In the genomic region with DNA sequence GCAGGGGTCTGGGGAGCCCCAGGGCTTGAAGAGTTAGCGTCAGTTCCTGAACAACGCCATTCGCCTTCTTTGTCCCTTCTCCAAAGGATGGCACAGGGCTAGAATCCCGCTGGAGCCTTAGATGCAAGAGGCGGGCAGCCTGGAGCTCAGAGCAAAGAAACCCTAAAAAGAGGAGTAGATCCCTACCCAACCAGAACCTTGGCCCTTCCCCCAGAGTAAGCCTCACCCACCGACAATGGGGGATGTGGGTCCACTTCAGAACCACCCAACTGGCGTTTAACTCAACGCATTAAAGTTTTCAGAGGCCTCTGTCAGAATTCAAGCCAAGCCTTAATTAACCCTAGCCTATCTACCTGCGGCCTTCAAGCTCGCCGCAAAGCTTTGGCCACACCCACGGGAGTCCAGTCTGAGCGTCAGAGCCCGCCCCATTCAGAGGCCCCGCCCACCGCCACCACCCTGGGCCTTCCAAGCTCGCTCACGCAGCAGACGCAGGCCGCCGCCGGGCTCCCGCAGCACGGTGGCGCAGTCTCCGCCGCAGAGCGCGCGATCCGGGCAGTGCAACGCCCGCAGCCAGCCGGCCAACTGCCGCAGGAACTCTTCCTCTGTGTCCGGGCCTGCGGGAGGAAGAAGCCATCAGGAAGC, we compare ENCODE assay signal across 8 mouse cellular contexts. TPM values are rescaled to one million over a fixed set of nuclear protein-coding genes. Genes with fewer than 3 reads are reported as not detected.
DNase-seq lines count a peak whose midpoint lies in the region; ATAC-seq and TF ChIP-seq lines count a peak whose summit lies in the region.

No protein-coding gene starts in this region.

- WGBS in forebrain, embryonic 15.5 days = 7% methylated on average over 37 of the region's 37 CpGs
- 7% methylated on average over 37 of the region's 37 CpGs for WGBS in olfactory bulb, adult 2 months

- peak overlapping the region; percentile 55 for H3K9ac ChIP-seq in forebrain, embryonic 15.5 days (replicated peaks)

- peaks cover 6% of the 10 kb centered on the region for H3K9me3 ChIP-seq in G1E (replicated peaks)
- no peaks in the 10 kb centered on the region for H3K9me3 ChIP-seq in forebrain, embryonic 15.5 days

- peaks cover 29% of the 10 kb centered on the region for H3K36me3 ChIP-seq in G1E (replicated peaks)
- H3K36me3 ChIP-seq in forebrain, embryonic 15.5 days = no peaks in the 10 kb centered on the region

- TF ChIP-seq POLR2A in olfactory bulb, adult 2 months (IDR thresholded peaks at IDR 0.05; ENCODE audit: insufficient read depth, low read depth, low read length) = peak; percentile 65

- peaks cover 25% of the 10 kb centered on the region for H3K4me1 ChIP-seq in G1E (ENCODE audit: insufficient read depth, low read depth, low read length)
- 0 out of 2 replicates have a peak, but pooled peaks cover 7% of the 10 kb centered on the region for H3K4me1 ChIP-seq in forebrain, embryonic 15.5 days
- peaks cover 17% of the 10 kb centered on the region for H3K4me1 ChIP-seq in olfactory bulb, adult 2 months (ENCODE audit: control insufficient read depth, insufficient read depth, low read length)

- H3K27me3 ChIP-seq in G1E (ENCODE audit: insufficient read depth, low read length) = peaks cover 28% of the 10 kb centered on the region
- H3K27me3 ChIP-seq in forebrain, embryonic 15.5 days = peaks cover 8% of the 10 kb centered on the region; the same call in 1 of the 2 replicates

- H3K4me2 ChIP-seq in forebrain, embryonic 15.5 days (replicated peaks) = peak overlapping the region; percentile 80

- H3K4me3 ChIP-seq in G1E (ENCODE audit: low read depth, low read length) = peak overlapping the region; percentile 97
- H3K4me3 ChIP-seq in forebrain, embryonic 15.5 days = peak overlapping the region; percentile 54
- H3K4me3 ChIP-seq in olfactory bulb, adult 2 months (ENCODE audit: insufficient read depth, low read depth, low read length) = peak overlapping the region; percentile 83

- TF ChIP-seq CTCF in G1E (IDR thresholded peaks at IDR 0.05; ENCODE audit: low read depth, low read length) = no peak
- no peak for TF ChIP-seq CTCF in olfactory bulb, adult 2 months (IDR thresholded peaks at IDR 0.05; ENCODE audit: insufficient read depth, low read depth, low read length)

- ATAC-seq in G1E (ENCODE audit: extremely low read depth, insufficient number of reproducible peaks, low FRiP score, poor library complexity, severe bottlenecking) = peak; percentile 36
- ATAC-seq in forebrain, embryonic 15.5 days (replicated peaks) = peak; percentile 93

- H3K27ac ChIP-seq in forebrain, embryonic 15.5 days (replicated peaks) = peak overlapping the region; percentile 84
- peak overlapping the region; percentile 63 for H3K27ac ChIP-seq in olfactory bulb, adult 2 months (ENCODE audit: insufficient read depth, low read depth, low read length)

- intact Hi-C loops in heart, postnatal 25 days (cut with DNase I) = no loop called here

- DNase-seq in G1E (ENCODE audit: low spot score) = peak; percentile 97
- peak; percentile 93 for DNase-seq in cerebellum, adult 11-12 months
- DNase-seq in heart, postnatal 25 days (ENCODE audit: low spot score) = peak; percentile 75
- DNase-seq in layer of hippocampus, adult 18-20 months (ENCODE audit: low spot score in 2 of 2) = peak; percentile 87 to 94
- peak; percentile 89 to 92 for DNase-seq in lung, adult 18-20 months
- peak; percentile 74 to 79 for DNase-seq in thymus, adult 18-20 months

RNA-seq across cellular contexts. Expression of gene Fam98c, which starts 0.7 kb away (rescaled TPM):
- total RNA-seq in G1E (2014; fragmentation: Nextera tagmentation) (29.6 and 33.9 TPM in 2 replicates), G1E (2017) (21.9 and 26.0 TPM in 2 replicates)
- polyA plus RNA-seq in G1E (2012) = 70.4 and 73.8 TPM in 2 replicates
- 20.5 and 21.3 TPM in 2 replicates for polyA plus RNA-seq in forebrain, embryonic 15.5 days (2015; fragmentation: Nextera tagmentation; extraction: Ambion mirVana)
- 10 to 100 TPM; 11.2 to 11.4 TPM for total RNA-seq in heart, postnatal 25 days (2021)
- total RNA-seq in layer of hippocampus, adult 18-20 months (2021) = 10 to 100 TPM; 30.9 to 32.2 TPM
- not detected in 2 replicates for polyA plus RNA-seq in olfactory bulb, adult 2 months (2012; ENCODE audit: insufficient read depth, insufficient read length, low replicate concordance, missing spikeins)

RNA-seq across cellular contexts. Expression of gene Ggn, which starts 14.7 kb away (rescaled TPM):
- not detected in 2 replicates for total RNA-seq in G1E (2014; fragmentation: Nextera tagmentation)
- 0.22 TPM in 1 of 2 replicates, not detected in the other for total RNA-seq in G1E (2017)
- 0.21 and 0.36 TPM in 2 replicates for polyA plus RNA-seq in G1E (2012)
- 0.18 TPM in 2 replicates for polyA plus RNA-seq in forebrain, embryonic 15.5 days (2015; fragmentation: Nextera tagmentation; extraction: Ambion mirVana)
- total RNA-seq in heart, postnatal 25 days (2021) = under 1 TPM; 0.39 to 0.45 TPM
- total RNA-seq in layer of hippocampus, adult 18-20 months (2021) = 1 to 10 TPM in 1 of 2 experiments, under 1 TPM in 1; 0.82 to 1.2 TPM
- polyA plus RNA-seq in olfactory bulb, adult 2 months (2012; ENCODE audit: insufficient read depth, insufficient read length, low replicate concordance, missing spikeins) = not detected in 2 replicates

RNA-seq across cellular contexts. Expression of gene Spred3, which starts 14.9 kb away (rescaled TPM):
- 1.3 and 1.5 TPM in 2 replicates for total RNA-seq in G1E (2014; fragmentation: Nextera tagmentation)
- 0.41 and 0.44 TPM in 2 replicates for total RNA-seq in G1E (2017)
- polyA plus RNA-seq in G1E (2012) = 0.21 and 0.23 TPM in 2 replicates
- 6.4 TPM in 2 replicates for polyA plus RNA-seq in forebrain, embryonic 15.5 days (2015; fragmentation: Nextera tagmentation; extraction: Ambion mirVana)
- under 1 TPM; 0.36 to 0.49 TPM for total RNA-seq in heart, postnatal 25 days (2021)
- total RNA-seq in layer of hippocampus, adult 18-20 months (2021) = 10 to 100 TPM; 41.2 to 44.1 TPM
- not detected in 2 replicates for polyA plus RNA-seq in olfactory bulb, adult 2 months (2012; ENCODE audit: insufficient read depth, insufficient read length, low replicate concordance, missing spikeins)

RNA-seq across cellular contexts. Expression of gene Rasgrp4, which starts 20.7 kb away (rescaled TPM):
- total RNA-seq in G1E (2014; fragmentation: Nextera tagmentation) (4.3 and 5.8 TPM in 2 replicates), G1E (2017) (8.2 and 8.6 TPM in 2 replicates)
- 3.0 and 4.3 TPM in 2 replicates for polyA plus RNA-seq in G1E (2012)
- 0.57 and 0.69 TPM in 2 replicates for polyA plus RNA-seq in forebrain, embryonic 15.5 days (2015; fragmentation: Nextera tagmentation; extraction: Ambion mirVana)
- total RNA-seq in heart, postnatal 25 days (2021) = 1 to 10 TPM; 1.4 TPM
- 1 to 10 TPM in 1 of 2 experiments, under 1 TPM in 1; 0.59 to 1.0 TPM for total RNA-seq in layer of hippocampus, adult 18-20 months (2021)
- polyA plus RNA-seq in olfactory bulb, adult 2 months (2012; ENCODE audit: insufficient read depth, insufficient read length, low replicate concordance, missing spikeins) = not detected in 2 replicates

RNA-seq across cellular contexts. Expression of gene Psmd8, which starts 25.2 kb away (rescaled TPM):
- total RNA-seq in G1E (2014; fragmentation: Nextera tagmentation) (157 TPM in 2 replicates), G1E (2017) (187 and 209 TPM in 2 replicates)
- polyA plus RNA-seq in G1E (2012) = 103 and 111 TPM in 2 replicates
- 269 and 274 TPM in 2 replicates for polyA plus RNA-seq in forebrain, embryonic 15.5 days (2015; fragmentation: Nextera tagmentation; extraction: Ambion mirVana)
- total RNA-seq in heart, postnatal 25 days (2021) = 100 to 1,000 TPM; 118 to 125 TPM
- total RNA-seq in layer of hippocampus, adult 18-20 months (2021) = 100 to 1,000 TPM; 131 to 137 TPM
- polyA plus RNA-seq in olfactory bulb, adult 2 months (2012; ENCODE audit: insufficient read depth, insufficient read length, low replicate concordance, missing spikeins) = not detected in 2 replicates

Comparison
In these comparisons a context has a peak if more than half of its experiments do, and no peak if none do; other contexts are left out.
1. Peak in every context shown above with its lines: DNase-seq, ATAC-seq, H3K4me3 ChIP-seq and H3K27ac ChIP-seq.
2. RNA of gene Spred3, which starts 14.9 kb away (total RNA-seq): 41.2 to 44.1 TPM in layer of hippocampus, adult 18-20 months; 0.41 to 1.5 TPM in G1E and 0.36 to 0.49 TPM in heart, postnatal 25 days; every median in the first group is over 10 times any median in the second.